Mouse (Mus musculus) adrenal gland, postnatal 36 days (tissue): Measurements from ENCODE around the gene Fam209. TPM values are rescaled to one million over a fixed set of nuclear protein-coding genes. Genes with fewer than 3 reads are reported as not detected.
A peak's percentile ranks its signal among the peaks of the same experiment; 100 is the strongest.

Experiments used
- DNase-seq, 2 experiments: peaks; one replicate each; pipeline ENCODE4 v3.0.0; 2021; ENCODE audit warnings: mixed read lengths in 1 of 2
- total RNA-seq, 2 experiments: library from RNA; stranded (reverse); gene quantifications; 2 replicates each; pipeline ENCODE4 v1.2.3; 2021

Fam209 gene
- total RNA-seq, 2 experiments from 2014 or later, result not detected

DNA sequence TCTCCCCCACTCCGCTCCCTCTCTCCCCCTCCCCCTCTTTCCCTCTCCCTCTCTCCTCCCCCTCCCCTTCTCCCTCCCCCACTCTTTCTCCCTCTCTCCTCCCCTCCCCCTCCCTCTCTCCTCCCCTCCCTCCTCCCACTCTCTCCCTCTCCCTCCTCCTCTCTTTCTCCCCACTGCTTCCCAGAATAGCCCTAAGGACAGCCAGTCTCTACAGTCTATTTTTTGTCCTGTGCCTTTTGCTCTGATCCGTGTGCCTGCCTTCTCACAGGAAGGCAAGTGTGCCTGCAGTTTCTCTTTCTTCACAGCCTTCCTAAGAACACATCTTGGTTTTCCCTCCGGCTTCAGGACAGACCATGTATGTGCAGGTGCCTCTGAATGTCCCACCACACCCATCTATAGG, 5.0 kb downstream of the Fam209 start:
- DNase-seq, result no peak

DNA sequence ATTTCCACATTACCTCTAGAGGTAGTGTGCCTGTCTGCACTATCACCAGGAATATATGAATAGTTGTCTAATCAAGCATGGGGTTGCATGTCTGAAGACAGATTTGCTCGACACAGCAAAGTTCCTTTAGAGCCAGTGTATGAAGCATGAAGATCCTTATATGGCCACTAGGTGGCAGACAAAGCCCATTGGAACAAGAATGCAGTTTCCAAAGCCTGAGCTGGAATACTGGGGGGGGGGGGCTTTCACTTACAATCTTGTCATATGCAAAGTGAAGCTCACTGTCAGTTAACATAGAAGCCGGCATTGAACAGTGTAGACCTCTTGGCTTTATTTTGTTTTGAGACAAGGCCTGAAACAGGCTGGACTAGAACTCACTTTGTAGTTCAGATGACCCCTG, 5.5 kb downstream of the Fam209 start:
- DNase-seq, result peak in 1 of 2 experiments; percentile 48

DNA sequence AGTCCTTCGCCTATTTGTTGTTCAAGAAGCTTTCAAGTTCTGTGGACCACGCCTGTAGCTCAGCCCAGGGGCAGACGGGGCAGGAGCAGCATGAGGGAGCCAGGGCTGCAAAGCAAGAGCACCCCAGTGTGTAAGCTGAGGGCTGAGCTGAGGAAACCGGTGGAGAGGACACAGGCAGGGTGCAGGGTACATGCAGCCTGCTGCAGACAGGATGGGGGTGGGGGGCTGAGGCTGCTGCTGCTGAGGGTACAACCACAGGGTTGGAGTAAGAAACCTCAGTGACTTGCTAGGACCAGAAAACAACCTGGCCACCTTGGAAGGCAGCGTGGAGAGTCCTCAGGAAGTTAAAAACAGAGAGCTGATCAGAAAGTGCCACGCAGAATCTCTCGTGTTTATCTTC, 8.0 kb downstream of the Fam209 start:
- DNase-seq, result no peak

DNA sequence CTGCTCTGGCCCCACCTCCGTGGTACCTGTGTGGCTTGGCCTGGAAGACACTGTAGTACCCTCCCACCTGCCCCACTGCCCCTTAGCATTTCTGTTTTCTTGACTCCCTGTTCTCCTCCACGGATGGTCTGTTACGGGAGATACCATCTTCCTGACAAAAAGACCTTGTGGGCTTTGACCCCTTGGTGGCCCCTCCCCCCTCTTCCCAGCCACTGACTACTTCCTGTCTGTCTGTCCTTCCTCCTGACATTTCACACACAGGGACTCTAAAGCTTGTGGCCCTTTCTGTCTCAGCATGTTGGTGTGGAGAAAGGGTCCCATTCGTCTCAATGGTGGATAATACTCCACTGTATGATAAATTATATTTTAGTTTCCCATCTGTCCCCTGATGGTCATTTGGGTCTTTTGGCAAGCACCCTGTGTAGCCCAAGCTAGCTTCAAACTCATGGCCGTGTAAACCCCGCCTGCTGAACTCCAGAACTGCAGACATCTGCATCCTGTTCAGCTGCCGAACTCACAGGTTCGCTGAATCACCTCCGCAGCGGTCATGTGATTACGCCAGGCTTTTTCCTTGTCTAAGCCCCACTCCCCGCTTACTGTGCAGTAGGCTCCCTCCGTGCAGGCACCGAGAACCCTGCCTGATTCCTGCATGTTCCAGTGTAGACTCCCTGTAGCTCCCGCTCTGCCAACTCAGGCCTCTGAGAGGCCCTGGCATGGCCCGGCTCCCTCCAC, 9.5 kb downstream of the Fam209 start:
- DNase-seq, result no peak

DNA sequence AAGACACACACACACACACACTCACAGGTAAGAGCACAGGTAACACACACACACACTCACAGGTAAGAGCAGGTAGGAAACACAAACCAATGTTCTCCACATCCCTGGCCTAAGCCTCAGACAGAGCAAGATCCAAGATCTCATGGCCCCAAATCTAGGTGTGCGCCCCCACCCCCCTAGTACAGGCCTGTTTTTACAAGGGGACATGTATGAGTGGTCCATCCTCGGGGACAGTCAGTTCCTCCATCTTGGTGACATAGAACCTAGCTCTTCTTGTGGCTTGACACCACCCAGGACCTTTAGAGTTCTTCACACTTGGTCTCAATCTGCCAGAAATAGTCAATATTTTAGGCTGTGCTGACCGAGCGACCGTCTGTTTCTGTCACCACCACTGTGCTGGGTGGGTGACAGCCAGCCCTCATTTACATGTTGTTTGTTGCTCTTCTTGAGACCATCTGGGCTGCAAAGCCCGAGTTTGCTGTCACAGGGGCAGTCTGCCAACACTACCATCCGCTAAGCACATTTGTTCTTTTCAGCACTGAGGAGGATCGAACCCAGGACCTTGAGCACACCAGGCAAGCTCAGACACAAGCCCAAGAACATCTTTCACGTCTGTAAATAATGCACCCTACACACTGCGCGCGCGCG, 11.6 kb downstream of the Fam209 start:
- DNase-seq, result no peak

DNA sequence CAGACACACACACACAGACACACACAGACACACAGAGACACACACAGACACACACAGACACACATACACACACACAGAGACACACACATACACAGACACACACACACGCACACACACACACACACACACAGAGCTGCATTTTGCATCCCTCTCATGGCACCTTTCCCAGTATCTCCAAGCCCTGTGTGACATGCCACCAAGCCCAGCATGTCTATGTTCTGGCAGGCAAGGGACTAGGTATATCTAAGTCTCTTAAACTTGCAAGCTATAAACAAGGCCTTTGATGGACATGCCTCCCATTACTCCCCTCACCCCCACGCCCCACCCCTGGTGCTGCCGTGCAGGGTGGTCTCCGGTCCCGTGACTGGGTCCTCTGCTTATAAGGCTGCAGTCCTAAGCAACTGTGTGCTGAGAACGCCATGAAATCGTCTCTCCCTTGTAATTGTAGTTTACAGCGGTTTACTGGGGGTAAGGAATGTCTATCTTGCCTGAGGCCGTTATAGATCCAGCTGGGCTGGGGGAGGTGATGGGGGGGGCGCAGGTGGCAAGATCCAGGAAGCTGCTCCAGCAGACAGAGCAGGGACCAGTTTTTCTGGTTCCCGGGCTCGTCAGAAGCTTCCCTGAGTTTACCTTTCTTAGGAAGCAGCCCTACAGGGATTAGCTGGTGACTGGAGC, 12.5 kb downstream of the Fam209 start:
- DNase-seq, result no peak

DNA sequence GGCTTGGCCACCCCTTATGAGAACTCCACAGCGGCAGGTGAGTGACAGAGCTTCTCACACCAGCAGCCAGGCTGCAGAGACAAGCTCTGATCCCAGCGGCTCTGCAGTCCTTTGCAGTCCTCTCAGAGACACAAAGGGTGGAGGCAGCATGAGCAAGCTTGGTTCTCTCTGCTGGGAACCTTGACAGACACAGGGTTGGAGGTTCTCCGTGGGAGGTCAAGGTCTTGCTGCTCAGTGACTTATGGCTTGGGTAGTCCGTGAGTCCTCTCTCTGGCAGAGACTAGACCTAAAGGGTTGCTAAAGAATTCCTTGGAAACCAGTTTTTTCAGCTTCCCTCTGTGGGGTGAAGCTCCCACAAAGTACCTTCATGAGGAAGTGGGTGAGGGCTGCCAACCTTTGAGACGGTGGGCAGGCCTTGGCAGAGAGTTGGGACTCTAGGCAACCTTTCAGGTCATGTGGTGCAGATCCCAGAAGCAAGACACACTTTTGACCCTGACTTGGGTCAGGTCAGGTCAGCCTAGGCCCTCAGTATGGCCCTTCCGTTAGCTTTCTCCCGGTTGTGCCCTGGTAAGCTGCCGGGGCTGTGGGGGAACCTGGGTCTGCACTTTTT, 24.5 kb downstream of the Fam209 start:
- DNase-seq, result peak; percentile 34 to 61

DNA sequence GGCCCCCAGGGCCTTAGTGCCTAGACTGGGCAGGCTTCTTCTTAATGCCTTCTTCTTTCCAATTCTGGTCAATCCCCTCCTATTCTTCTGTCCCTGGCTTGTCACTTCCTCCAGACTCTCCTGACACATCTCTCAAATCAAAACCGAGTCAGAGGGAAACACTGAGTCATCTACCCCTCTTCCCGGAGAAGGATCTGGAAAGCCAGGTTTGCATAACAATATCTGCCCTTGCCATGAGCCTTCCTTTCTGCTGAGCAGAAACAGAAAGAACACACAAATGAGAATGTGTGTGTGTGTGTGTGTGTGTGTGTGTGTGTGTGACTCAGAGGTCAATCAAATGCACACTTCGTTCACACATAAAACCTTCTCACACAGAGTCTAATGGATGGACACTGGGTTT, 26.5 kb downstream of the Fam209 start:
- DNase-seq, result peak; percentile 17 to 18

DNA sequence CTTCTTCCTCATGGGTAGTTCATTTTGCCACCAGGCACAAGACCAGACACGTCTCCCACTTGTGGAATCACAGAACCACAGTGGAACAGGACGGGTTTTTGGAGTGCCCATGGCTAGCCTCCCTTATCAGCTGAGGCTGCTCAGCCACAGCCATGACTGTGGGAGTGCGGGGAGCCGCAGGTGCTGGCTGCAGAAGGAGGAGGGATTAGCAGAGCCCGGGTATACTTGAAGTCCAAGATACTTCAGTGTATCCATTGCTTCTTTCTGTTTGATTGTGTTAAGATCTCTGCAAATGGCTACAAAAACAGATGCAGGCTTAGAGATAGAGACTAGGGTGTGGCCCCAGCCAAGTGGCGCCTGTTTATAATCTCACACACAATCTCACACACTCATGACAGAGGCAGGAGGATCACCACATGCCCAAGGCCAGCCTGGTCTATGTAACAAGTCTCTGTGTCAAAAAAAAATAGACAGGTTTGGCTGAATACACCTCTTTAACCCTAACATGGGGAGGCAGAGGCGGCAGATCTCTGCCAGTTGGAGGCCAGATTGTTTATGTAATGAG, 28.5 kb downstream of the Fam209 start:
- DNase-seq, result no peak

DNA sequence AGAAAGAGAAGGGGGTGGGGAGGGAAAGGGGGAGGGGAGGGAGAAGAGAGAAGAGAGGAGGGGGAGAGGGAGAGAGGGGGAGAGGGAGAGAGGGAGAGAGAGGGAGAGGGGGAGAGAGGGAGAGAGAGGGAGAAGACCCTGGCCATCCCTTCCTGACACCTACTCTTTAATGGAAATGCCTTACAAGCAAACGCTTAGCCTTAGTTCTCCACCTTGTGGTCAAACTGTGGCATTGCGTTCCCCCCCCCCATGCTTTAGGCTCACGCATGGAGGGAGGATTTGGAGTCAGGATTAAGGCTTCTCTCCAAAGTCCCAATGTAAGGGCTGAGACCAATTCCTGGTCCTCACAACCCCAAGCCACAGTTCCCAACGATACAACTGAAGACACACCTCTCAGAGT, 29.0 kb downstream of the Fam209 start:
- peak; percentile 5 to 49 for DNase-seq

DNA sequence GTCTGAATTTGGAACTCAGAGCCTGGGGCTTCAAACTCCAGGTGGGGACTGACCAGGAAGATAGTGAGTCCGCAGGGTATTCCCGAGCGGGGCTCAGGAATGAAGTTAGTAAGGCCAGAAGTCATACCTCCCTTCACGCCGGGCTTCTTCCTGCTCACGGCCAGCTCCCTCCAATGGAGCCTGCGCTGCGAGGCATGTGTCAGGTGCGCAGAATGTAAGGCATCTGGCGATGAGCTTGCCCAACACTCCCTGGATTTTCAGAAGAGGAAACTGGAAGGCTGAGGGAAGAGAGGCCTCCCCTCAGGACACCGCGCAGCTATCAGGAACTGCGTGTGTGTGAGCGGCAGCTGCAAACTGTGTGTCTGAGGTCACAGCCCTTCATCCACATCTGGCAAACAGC, 29.8 kb downstream of the Fam209 start:
- DNase-seq, result no peak

DNA sequence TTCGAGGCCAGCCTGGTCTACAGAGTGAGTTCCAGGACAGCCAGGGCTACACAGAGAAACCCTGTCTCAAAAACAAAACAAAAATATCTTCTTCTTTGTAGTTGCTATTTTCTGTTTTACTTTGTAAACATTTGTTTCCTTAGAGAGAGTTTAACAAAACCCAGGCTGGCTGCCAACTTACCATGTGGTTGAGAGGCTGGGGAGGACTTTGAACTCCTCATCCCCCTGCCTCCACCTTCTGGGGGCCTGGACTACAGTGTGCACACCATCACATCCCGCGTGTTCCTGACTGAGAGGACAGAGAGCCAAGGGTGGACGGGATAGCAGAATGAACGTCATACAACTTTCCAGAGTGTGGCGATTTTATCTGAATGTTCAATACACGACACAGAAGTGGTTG, 33.8 kb downstream of the Fam209 start:
- no peak for DNase-seq

DNA sequence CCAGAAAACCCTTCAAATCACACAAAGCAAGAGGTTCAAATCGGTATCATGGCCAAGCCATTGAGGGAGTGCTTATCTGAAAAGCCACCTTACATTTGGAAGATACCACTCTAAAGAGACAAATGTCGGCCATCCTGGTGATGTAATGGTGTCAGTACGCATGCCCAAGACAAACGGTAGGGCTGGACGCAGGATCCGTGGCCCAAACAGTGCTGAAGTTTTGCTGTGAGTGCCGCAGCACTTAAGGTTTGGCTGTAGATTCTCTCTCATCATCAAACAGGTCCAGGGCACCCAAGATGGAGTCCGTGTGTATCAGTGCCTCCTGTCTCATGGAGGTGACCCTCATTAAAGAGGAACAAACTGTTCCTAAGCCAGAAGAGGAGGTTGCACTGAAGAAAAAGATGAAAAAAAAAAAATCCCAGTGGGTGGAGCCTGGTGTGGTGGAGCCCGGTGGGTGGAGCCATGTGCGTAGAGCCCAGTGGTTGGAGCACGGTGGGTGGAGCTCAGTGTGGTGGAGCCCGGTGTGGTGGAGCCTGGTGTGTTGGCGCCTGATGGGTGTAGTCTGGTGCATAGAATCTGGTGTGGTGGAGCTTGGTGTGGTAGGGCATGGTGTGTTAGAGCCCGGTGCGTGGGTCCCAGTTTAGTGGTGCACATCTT, 37.9 kb downstream of the Fam209 start:
- DNase-seq, result no peak

DNA sequence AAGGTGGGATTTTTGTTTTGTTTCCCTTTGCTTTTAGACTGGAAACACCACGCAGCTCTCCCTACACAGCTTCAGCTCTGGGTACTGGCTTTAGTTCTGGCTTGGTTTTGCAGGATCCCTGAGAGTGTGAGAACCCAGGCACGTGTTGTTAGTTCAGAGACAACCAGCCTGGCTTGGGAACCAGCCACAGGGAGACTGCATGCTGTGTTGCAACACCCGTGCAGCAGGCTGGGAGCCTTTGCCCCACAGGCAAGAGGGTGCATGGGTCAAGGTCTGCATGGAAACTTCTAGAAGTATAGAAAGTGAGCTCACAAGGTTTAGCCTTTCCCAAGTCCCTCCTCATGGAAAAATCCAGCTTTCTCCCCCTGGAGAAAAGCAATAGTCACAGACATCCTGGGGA, 38.6 kb downstream of the Fam209 start:
- DNase-seq, result peak; percentile 14 to 19

DNA sequence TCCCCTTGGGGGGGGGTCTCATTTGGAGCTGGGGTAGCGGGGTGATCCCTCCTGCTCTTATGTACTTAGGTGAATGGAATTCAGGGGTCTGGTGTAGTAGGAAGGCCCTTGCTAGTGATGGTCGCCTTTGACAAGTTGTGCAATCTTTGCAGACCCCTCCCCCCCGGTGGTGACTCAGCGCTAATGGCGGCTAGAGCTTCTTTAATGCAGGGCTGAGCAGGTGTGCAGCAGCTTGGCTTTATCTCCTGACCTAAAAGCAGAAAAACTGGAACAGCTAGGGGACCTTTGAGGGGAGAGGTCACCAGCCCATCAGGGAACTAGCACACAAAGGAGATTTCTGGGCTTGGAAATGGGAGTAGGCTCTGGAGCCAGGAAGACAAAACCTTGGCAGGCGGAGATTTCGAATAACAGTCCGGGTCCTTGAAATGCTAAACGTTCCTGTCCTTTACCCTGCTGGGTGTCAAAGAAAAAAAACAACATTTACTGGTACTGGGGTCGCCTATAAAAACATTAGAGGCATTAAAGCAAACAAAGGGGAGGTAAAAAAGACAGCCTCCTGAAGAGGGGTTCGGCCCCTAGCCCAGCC, 44.2 kb downstream of the Fam209 start:
- DNase-seq, result no peak

DNA sequence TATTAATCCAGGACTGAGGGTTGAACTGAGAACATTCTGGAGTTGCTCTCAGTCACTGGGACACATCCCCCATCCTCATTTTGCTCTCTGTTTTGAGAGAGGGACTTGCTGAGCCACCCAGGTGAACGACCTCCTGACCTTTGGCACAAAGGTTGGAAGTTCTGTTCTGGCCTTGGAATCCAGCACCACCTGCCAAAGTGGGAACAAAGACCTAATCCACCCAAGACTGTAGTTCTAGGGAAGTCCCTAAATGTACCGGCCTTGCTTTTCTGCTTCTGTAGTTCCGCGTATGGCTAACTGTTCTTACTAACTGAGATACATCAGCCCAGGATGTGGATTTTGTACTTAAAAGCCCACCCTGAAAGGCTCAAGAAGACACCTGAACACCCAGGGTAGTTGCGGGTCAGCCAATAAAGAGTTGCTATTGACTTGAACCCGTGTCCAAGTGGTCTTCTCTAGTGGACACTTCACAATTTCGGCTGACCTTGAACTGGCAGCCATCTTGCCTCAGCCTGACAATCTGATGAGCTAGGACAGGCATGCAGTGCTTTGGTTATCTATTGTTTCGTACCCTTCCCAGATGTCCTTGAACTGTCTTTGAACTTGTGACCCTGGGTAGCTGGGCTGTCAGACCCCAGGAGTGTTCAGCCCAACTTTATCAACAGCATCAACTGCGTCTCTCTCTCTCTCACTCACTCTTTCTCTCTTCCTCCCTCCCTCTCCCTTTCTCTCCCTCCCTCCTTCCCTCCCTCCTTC, 48.5 kb downstream of the Fam209 start:
- DNase-seq, result no peak

DNA sequence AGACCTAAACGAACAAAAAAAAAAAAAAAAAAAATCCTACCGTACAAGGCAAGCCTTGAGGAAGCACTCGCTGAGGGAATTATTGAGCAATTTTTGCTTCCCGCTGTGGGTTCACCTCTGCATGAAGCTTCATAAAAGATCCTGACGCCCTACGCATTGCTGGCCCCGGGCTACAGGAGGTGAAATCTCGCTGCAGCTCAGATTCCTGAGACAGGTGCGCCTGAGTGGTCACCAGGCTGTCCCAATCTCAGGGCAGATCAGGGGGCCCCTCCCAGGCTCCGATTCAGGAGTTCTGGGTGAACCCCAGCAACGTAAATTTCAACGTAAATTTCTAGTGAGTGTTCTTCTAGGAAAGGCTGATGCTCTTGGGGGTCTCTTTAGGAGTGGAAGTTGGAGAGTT, 50.2 kb downstream of the Fam209 start:
- DNase-seq, result no peak
